Mouse (Mus musculus): Measurements from ENCODE around the gene Gm11042.

GRCm38 (mm10) chr12:74316344-74316973 lies at the start of gene Gm11042:
- TF ChIP-seq CTCF (IDR thresholded peaks at IDR 0.05): no peak
- TF ChIP-seq EP300 (IDR thresholded peaks at IDR 0.05): no peak
